ENCODE assay signal across 20 mouse cellular contexts in the genomic region with DNA sequence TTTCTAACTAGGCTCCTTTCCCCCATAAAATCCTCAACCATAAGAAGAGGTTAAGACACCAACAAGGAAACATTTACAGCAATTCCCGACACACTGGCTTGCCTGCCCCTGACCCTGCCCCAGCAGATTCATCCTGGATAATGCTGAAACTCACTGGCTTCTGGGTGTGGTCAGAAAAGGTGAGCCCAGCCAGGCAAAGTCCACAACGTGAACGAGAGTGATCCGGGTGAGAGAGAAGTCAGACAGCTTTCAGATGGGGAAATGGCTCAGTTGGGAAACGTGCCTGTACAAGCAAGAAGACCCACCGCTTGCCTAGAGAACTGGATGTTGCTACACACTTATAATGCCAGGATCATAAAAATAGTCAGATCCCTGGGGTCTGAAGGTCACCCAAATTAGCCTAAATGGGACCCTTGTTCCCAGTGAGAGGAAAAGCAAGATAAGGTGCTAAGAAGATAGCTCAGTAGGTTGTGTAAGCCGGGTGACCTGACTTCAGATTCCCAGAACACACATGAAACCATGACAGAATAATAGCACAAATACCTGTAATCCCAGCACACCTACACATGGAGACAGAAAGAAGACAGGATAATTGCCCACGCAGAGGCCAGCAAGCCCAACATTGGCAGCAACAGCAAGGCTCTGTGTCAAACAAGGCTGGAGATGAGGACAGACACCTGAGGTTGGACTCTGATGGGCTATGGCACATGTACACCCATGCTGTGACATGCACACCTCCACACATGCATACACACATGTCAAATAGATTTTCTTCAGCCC.
DNase-seq lines count a peak whose midpoint lies in the region; ATAC-seq and TF ChIP-seq lines count a peak whose summit lies in the region.
"Had no signal": no experiment of that assay in that cellular context is flagged by ENCODE, and none has a peak within 500 bp of the region (broad histone marks: within the 10 kb centered on the region; RNA-seq: fewer than 3 reads in every experiment).

No protein-coding gene starts in this region.

- H3K4me3 ChIP-seq in liver, embryonic 13.5 days (replicated peaks) = no peak overlapping the region
- no peak overlapping the region for H3K4me3 ChIP-seq in liver, postnatal 0 days (ENCODE audit: low read depth, low read length)
- H3K4me3 ChIP-seq: hindbrain, embryonic 15.5 days; limb, embryonic 10.5 days; myocyte had no signal

- TF ChIP-seq CTCF in liver, postnatal 0 days (IDR thresholded peaks at IDR 0.05; ENCODE audit: low read depth) = no peak

- peaks cover 21% of the 10 kb centered on the region for H3K4me1 ChIP-seq in liver, embryonic 13.5 days (replicated peaks)
- H3K4me1 ChIP-seq in liver, postnatal 0 days (ENCODE audit: insufficient read depth) = peaks cover 23% of the 10 kb centered on the region

- H3K9me3 ChIP-seq in liver, embryonic 13.5 days (replicated peaks) = no peaks in the 10 kb centered on the region
- H3K9me3 ChIP-seq in liver, postnatal 0 days (ENCODE audit: low read length) = no peaks in the 10 kb centered on the region
- H3K9me3 ChIP-seq: hindbrain, embryonic 15.5 days; limb, embryonic 10.5 days had no signal

- 36% methylated on average over 8 of the region's 8 CpGs for WGBS in liver, embryonic 13.5 days (ENCODE audit: insufficient replicate concordance)
- WGBS in liver, postnatal 0 days (ENCODE audit: insufficient replicate concordance) = 34% methylated on average over 8 of the region's 8 CpGs

- no peak overlapping the region for H3K27ac ChIP-seq in liver, embryonic 13.5 days
- H3K27ac ChIP-seq in liver, postnatal 0 days (ENCODE audit: low read depth) = 0 out of 2 replicates have a peak overlapping the region, but pooled peaks have one; percentile 24
- H3K27ac ChIP-seq: hindbrain, embryonic 15.5 days; limb, embryonic 10.5 days had no signal

- DNase-seq in liver, embryonic 13.5 days = no peak
- no peak for DNase-seq in liver
- DNase-seq in gonadal fat pad, adult 2 months (ENCODE audit: low read depth) = peak; percentile 92
- DNase-seq in liver, postnatal 0 days = peak; percentile 49
- no peak for DNase-seq in spleen, postnatal 36 days (ENCODE audit: low spot score in 2 of 2)
- no peak for DNase-seq in urinary bladder, postnatal 10 days (ENCODE audit: low spot score)
- DNase-seq: adrenal gland, postnatal 10 days; B cell, adult 2 months; cerebellum, adult 9-11 months; heart, adult 11 months; heart, postnatal 36 days; kidney, adult 2 months; kidney, postnatal 10 days; lung, adult 18-20 months; lung, postnatal 14 days; thymus, postnatal 14 days had no signal

- TF ChIP-seq EP300 in liver, postnatal 0 days (IDR thresholded peaks at IDR 0.05; ENCODE audit: low read depth) = no peak

- H3K36me3 ChIP-seq in liver, embryonic 13.5 days = no peaks in the 10 kb centered on the region
- no peaks in the 10 kb centered on the region for H3K36me3 ChIP-seq in liver, postnatal 0 days (replicated peaks; ENCODE audit: insufficient read depth, low read length)
- H3K36me3 ChIP-seq: hindbrain, embryonic 15.5 days; limb, embryonic 10.5 days had no signal

- ATAC-seq in liver, embryonic 13.5 days (ENCODE audit: low read depth) = 0 out of 2 replicates have a peak, but pooled peaks have one; percentile 37
- peak; percentile 87 for ATAC-seq in liver, postnatal 0 days
- no peak for ATAC-seq in CD4-positive, CD25-positive, alpha-beta regulatory T cell, adult 4 months

- H3K27me3 ChIP-seq in liver, embryonic 13.5 days = no peaks in the 10 kb centered on the region
- H3K27me3 ChIP-seq in liver, postnatal 0 days (ENCODE audit: insufficient read depth, low read length) = no peaks in the 10 kb centered on the region
- H3K27me3 ChIP-seq: hindbrain, embryonic 15.5 days had no signal

- no peak overlapping the region for H3K9ac ChIP-seq in liver, embryonic 13.5 days
- no peak overlapping the region for H3K9ac ChIP-seq in liver, postnatal 0 days (replicated peaks)
- H3K9ac ChIP-seq: hindbrain, embryonic 15.5 days had no signal

- no peak overlapping the region for H3K4me2 ChIP-seq in liver, embryonic 13.5 days
- H3K4me2 ChIP-seq in liver, postnatal 0 days (ENCODE audit: low read depth, low read length) = no peak overlapping the region
- H3K4me2 ChIP-seq: hindbrain, embryonic 15.5 days had no signal

Comparison
In these comparisons a context has a peak if more than half of its experiments do, and no peak if none do; other contexts are left out.
1. DNase-seq: peak in gonadal fat pad, adult 2 months (single experiment) and liver, postnatal 0 days (single experiment); none in liver, embryonic 13.5 days (single experiment), liver (single experiment), spleen, postnatal 36 days (0 of 2) and urinary bladder, postnatal 10 days (single experiment).